Mouse (Mus musculus) forebrain, embryonic 11.5 days (tissue): Measurements from ENCODE around the gene Nelfb. TPM values are rescaled to one million over a fixed set of nuclear protein-coding genes. Genes with fewer than 3 reads are reported as not detected.

Source experiments
- ATAC-seq: fragments of 200-750 bp; cut with Nextera tagmentation; replicated peaks from 2 replicates; pipeline ENCODE4 v1.8.0; 2017; ENCODE audit warnings: moderate TSS enrichment; ENCODE audit not compliant: low FRiP score
- DNase-seq: peaks from one replicate; pipeline ENCODE4 v3.0.0-alpha.2; 2017; ENCODE audit warnings: low spot score
- H3K27ac ChIP-seq: fragments of 300-500 bp; sonication (generic); 2 replicates; pipeline ENCODE4 v1.5.1; 2014; ENCODE audit warnings: low read depth, low read length
- H3K27me3 ChIP-seq: fragments of 300-500 bp; sonication (generic); 2 replicates; pipeline ENCODE4 v1.6.1; 2014; ENCODE audit warnings: mild to moderate bottlenecking, low read length, mixed read lengths; ENCODE audit not compliant: control insufficient read depth, insufficient read depth
- H3K36me3 ChIP-seq: fragments of 300-500 bp; sonication (generic); 2 replicates; pipeline ENCODE4 v1.6.1; 2014; ENCODE audit warnings: mild to moderate bottlenecking, low read length, moderate library complexity, mixed read lengths; ENCODE audit not compliant: control insufficient read depth, insufficient read depth
- H3K4me1 ChIP-seq: fragments of 300-500 bp; sonication (generic); replicated peaks from 2 replicates; pipeline ENCODE4 v1.6.1; 2014; ENCODE audit warnings: low read length, mixed read lengths; ENCODE audit not compliant: control insufficient read depth, insufficient read depth
- H3K4me2 ChIP-seq: fragments of 300-500 bp; sonication (generic); 2 replicates; pipeline ENCODE4 v1.6.1; 2014; ENCODE audit warnings: low read depth, mild to moderate bottlenecking, low read length, moderate library complexity, mixed read lengths; ENCODE audit not compliant: severe bottlenecking
- H3K4me3 ChIP-seq: fragments of 300-500 bp; sonication (generic); 2 replicates; pipeline ENCODE4 v1.5.1; 2014; ENCODE audit warnings: low read depth, low read length
- H3K9ac ChIP-seq: fragments of 300-500 bp; sonication (generic); 2 replicates; pipeline ENCODE4 v1.6.1; 2014; ENCODE audit warnings: low read length
- H3K9me3 ChIP-seq: fragments of 300-500 bp; sonication (generic); 2 replicates; pipeline ENCODE4 v1.6.1; 2016; ENCODE audit warnings: low read length, mixed read lengths; ENCODE audit not compliant: control insufficient read depth
- WGBS: fragments of 180-500 bp; shearing (Covaris S2); extraction: QIAGEN DNeasy Blood & Tissue Kit; methylation state at CpG from one replicate; pipeline ENCODE4 v1.1.7; 2014; 5-methylcytosine and 5-hydroxymethylcytosine counted together
- polyA plus RNA-seq: library from polyadenylated mRNA; unstranded; fragments of >200 nt; fragmentation: Nextera tagmentation; extraction: Ambion mirVana; gene quantifications from 2 replicates; pipeline ENCODE4 v1.2.1, GENCODE M21; 2014

Nelfb gene
- polyA plus RNA-seq, 1 experiment from 2014 or later: 110 TPM

GRCm38 (mm10) chr2:25185625-25186574 is 25.4 kb downstream of the Nelfb start:
- peaks cover 2% of the 10 kb centered on the region; the same call in 1 of the 2 replicates for H3K36me3 ChIP-seq
- peak overlapping the region; percentile 86 for H3K9ac ChIP-seq
- peak; percentile 95 for DNase-seq
- ATAC-seq: peak; percentile 84
- H3K9me3 ChIP-seq: no peaks in the 10 kb centered on the region
- H3K27me3 ChIP-seq: no peaks in the 10 kb centered on the region
- peak overlapping the region; percentile 85 for H3K4me2 ChIP-seq
- peak overlapping the region; percentile 38 for H3K4me3 ChIP-seq
- peaks cover 17% of the 10 kb centered on the region; the same call in 1 of the 2 replicates for H3K4me1 ChIP-seq
- WGBS: under 1% methylated on average over 64 of the region's 64 CpGs
- peak overlapping the region; percentile 98 for H3K27ac ChIP-seq

- no peak overlapping the region for H3K4me3 ChIP-seq
- H3K4me1 ChIP-seq: peaks cover 21% of the 10 kb centered on the region; the same call in 1 of the 2 replicates
- H3K4me2 ChIP-seq: peak overlapping the region; percentile 85; the same call in 1 of the 2 replicates
- no peak overlapping the region; the same call in 1 of the 2 replicates for H3K9ac ChIP-seq
- DNase-seq (no peak), ATAC-seq (no peak)
- WGBS: 88% methylated on average over 7 of the region's 7 CpGs
- H3K27me3 ChIP-seq: no peaks in the 10 kb centered on the region
- no peaks in the 10 kb centered on the region for H3K9me3 ChIP-seq
- H3K27ac ChIP-seq: peak overlapping the region; percentile 98
- peaks cover 2% of the 10 kb centered on the region; the same call in 1 of the 2 replicates for H3K36me3 ChIP-seq
Observed at GRCm38 (mm10) chr2:25184496-25184895, 26.8 kb downstream of the Nelfb start.

DNA sequence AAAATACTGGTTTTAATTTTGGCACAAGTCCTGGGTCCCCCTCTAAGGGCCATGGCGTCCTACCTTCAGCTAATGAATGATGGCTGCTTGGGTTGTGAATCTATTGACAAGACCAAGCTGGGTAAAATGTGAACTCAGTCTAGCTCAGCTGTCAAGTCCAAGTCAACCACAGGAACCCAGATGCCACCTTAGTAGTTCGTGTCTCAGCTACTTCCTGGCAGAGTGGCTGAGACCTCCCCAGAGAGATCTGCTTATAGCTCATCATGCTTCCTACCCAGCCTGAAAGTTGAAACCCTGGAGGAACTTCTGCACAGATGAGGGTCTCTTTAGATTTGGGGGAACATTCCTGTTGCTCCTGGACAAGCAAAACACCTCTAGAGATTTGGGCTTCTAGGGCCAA is 28.0 kb downstream of the Nelfb start:
- peak overlapping the region; percentile 23; the same call in 1 of the 2 replicates for H3K9ac ChIP-seq
- 71% methylated on average over 2 of the region's 2 CpGs for WGBS
- H3K4me3 ChIP-seq: peak overlapping the region; percentile 88
- peaks cover 28% of the 10 kb centered on the region for H3K4me1 ChIP-seq
- peak overlapping the region; percentile 73 for H3K4me2 ChIP-seq
- ATAC-seq (no peak), DNase-seq (no peak)
- peak overlapping the region; percentile 37; the same call in 1 of the 2 replicates for H3K27ac ChIP-seq
- peaks cover 2% of the 10 kb centered on the region; the same call in 1 of the 2 replicates for H3K36me3 ChIP-seq
- no peaks in the 10 kb centered on the region for H3K27me3 ChIP-seq
- H3K9me3 ChIP-seq: no peaks in the 10 kb centered on the region

DNA sequence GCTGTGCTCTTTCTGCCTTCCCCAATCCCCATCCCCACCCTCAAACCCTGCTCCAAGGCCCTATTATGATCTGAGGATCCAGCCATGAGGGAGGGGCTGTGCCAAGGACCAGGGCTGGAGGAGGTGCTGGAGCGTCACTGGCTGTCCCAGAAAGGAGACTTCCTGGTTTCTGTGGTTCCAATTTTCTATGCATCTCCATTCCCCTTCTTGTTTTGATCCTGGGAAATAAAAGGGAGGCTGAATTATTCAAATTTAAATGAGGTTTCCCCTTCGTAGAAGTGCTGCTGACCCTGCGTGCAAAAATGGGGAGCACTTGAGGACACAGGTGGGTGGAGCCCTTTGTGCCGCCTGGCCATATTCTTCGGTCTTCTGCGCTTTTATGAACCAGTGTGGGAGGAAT is 28.6 kb downstream of the Nelfb start:
- Histone ChIP-seq H3K4me2 (peak overlapping the region; percentile 73), H3K9me3 (no peaks in the 10 kb centered on the region), H3K4me1 (peaks cover 35% of the 10 kb centered on the region), H3K27ac (peak overlapping the region; percentile 96), H3K36me3 (peaks cover 2% of the 10 kb centered on the region; the same call in 1 of the 2 replicates), H3K9ac (peak overlapping the region; percentile 93; the same call in 1 of the 2 replicates), H3K4me3 (peak overlapping the region; percentile 88), H3K27me3 (no peaks in the 10 kb centered on the region)
- DNase-seq: no peak
- WGBS: 4% methylated on average over 6 of the region's 6 CpGs
- no peak for ATAC-seq

DNA sequence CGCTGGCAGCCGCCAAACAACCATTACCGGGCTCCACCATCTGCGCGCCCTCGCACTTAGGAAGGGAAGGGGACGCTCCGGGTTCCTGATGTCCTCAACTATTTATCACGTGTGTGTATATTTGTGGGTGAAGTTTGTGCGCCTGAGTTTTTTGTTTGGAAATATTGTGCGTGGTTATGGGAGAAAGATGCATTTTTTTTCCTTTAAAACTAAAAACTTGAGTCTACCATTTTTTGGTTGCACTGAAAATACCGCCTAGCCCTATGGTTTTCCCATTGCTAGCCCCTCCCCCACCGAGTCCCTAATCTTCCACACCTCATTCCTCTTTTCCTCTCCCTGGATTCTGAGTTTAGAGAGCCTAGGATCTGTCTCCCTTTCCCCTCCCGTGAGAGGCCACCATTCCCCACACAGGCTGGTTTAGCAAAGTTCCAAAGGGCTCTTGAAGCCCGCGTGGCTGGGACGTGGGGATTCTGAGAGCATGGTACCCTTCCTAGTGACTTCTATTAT is 29.3 kb downstream of the Nelfb start:
- Histone ChIP-seq H3K9ac (peak overlapping the region; percentile 93), H3K27ac (peak overlapping the region; percentile 96), H3K9me3 (no peaks in the 10 kb centered on the region), H3K36me3 (peaks cover 2% of the 10 kb centered on the region; the same call in 1 of the 2 replicates), H3K27me3 (no peaks in the 10 kb centered on the region), H3K4me1 (peaks cover 42% of the 10 kb centered on the region), H3K4me3 (peak overlapping the region; percentile 88), H3K4me2 (peak overlapping the region; percentile 73)
- no peak for DNase-seq
- no peak for ATAC-seq
- WGBS: under 1% methylated on average over 17 of the region's 17 CpGs

DNA sequence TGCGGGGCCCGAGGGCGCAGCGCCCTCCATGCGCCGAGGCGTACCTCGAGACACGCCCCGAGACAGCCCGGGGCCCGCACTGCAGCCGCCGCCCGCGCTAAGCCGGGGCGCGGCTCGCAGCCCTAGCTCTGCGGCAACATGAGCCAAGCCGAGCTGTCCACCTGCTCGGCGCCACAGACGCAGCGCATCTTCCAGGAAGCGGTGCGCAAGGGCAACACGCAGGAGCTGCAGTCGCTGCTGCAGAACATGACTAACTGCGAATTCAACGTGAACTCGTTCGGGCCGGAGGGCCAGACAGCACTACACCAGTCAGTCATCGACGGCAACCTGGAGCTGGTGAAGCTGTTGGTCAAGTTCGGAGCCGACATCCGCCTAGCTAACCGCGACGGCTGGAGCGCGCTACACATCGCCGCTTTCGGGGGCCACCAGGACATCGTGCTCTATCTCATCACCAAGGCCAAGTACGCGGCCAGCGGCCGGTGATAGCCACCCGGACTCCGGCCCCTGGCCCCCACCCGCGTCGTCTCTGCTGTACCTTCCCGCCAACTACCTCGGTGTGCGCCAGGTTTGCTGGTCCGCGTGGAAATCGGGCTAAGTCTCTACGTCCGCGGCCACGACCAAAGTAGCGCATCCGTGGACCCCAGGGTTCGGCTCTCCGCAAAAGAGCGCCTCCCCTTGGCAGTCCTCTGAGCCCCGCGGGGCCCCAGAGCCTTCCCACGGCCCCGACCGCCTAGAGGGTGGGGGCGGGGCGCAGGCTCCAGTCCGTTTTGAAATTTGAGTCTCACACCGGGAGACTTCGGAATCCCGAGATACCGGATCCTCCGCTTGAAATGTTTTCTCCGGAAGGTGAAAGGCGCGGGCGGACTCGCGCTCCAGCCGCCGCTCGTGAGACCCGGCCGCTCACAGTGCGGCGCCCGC is 30.1 kb downstream of the Nelfb start:
- peak overlapping the region; percentile 93 for H3K9ac ChIP-seq
- peaks cover 2% of the 10 kb centered on the region; the same call in 1 of the 2 replicates for H3K36me3 ChIP-seq
- peak overlapping the region; percentile 88 for H3K4me3 ChIP-seq
- DNase-seq: peak; percentile 89
- ATAC-seq: peak; percentile 18
- peak overlapping the region; percentile 96 for H3K27ac ChIP-seq
- peaks cover 46% of the 10 kb centered on the region for H3K4me1 ChIP-seq
- no peaks in the 10 kb centered on the region for H3K27me3 ChIP-seq
- peak overlapping the region; percentile 73 for H3K4me2 ChIP-seq
- H3K9me3 ChIP-seq: no peaks in the 10 kb centered on the region
- WGBS: under 1% methylated on average over 100 of the region's 100 CpGs

DNA sequence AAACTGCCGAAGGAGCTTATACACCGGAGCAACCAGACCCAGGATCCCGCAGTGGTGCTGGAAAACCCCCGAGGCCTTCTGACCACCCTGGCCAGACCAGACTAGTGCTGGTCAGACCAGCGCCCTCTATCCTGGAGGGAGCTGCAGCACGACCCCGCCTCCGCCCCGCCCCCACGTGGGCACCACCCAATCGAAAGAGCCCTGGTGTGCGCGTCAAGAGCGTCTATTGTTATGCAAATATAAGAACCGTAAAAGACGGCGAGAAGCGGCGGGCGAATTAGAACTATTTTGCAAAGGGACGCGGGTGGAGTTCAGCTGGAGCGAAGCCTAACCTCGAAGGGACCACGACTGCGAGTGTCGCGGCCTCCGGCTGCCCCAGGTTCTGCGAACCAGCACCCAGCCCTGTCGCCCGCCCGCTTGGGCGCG is 30.8 kb downstream of the Nelfb start, which contains the start of gene Nrarp:
Nrarp (plus strand) TSS at position 281 of the 426 bp plus-strand sequence.
- Histone ChIP-seq H3K4me1 (peaks cover 48% of the 10 kb centered on the region), H3K36me3 (peaks cover 2% of the 10 kb centered on the region; the same call in 1 of the 2 replicates)

More for the DNA sequence above, 30.8 kb downstream of the Nelfb start, which contains the start of gene Nrarp:
- Histone ChIP-seq H3K27me3 (no peaks in the 10 kb centered on the region), H3K4me3 (peak within 1 kb of the TSS; percentile 88), H3K9me3 (no peaks in the 10 kb centered on the region), H3K4me2 (peak within 1 kb of the TSS; percentile 73), H3K27ac (peak within 1 kb of the TSS; percentile 96), H3K9ac (peak within 1 kb of the TSS; percentile 93)
- DNase-seq (peak; percentile 99), ATAC-seq (peak; percentile 88)
- under 1% methylated on average over 35 of the region's 35 CpGs for WGBS
